Mouse (Mus musculus): ENCODE data around the gene Gls. TPM values are rescaled to one million over a fixed set of nuclear protein-coding genes. Genes with fewer than 3 reads are reported as not detected.

Gene Gls
- total and polyA plus RNA-seq, 2 experiments from 2014 or later = 25.7 to 152 TPM

DNA sequence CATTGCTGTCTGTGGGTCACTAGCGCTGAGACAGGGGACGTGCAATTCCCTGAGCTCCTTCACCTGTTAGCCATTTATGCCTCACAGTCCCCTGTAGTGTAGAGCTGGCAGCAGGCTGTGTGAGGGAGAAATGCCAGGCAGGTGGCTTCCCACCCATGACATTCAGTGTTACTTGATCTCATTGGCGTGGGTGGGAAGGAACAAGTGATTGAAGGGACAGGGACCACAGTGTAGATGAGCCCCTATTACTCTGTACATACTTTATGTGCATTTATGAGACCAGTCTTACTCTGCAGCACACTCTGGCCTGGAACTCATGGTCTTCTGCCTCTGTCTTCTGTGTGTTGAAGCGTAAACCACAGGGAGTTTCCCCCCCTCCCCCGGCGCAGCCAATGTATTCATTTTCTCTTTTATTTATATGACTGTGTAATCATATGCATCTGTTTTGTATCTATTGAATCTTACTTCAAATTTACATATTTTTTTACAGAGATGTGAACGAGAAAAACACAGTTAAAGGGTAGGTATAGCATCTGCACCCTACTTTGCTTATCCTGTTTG is 89.4 kb downstream of the Gls start:
- no peak for TF ChIP-seq CTCF (IDR thresholded peaks at IDR 0.05; ENCODE audit: low read depth)
- WGBS = 84% methylated on average over 7 of the region's 7 CpGs

DNA sequence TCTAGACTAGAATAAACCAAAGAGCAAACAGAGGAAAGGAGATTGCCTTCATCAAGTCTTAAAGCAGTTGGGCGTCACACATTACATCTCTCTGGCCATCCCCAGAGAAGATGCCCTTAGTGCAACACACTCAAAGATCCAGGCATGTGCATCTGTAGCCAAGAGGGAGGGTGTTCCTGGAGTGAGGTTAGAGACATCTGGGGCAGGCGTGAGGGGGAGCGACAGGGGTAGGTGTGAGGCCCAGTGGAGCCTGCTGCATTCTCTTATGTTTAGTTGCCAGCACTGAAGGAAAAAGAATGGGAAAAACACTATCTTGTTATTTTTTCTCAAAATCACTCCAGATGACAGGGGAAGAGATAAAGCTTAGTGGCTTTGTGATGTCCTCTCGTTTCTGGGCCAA is 89.8 kb downstream of the Gls start:
- no peak for ATAC-seq
- no peak for TF ChIP-seq CTCF (IDR thresholded peaks at IDR 0.05; ENCODE audit: low read depth)
- Histone ChIP-seq H3K4me2 (ENCODE audit: low read depth, low read length) (no peak overlapping the region), H3K36me3 (ENCODE audit: insufficient read depth, low read length) (no peaks in the 10 kb centered on the region), H3K27me3 (ENCODE audit: insufficient read depth, low read length) (no peaks in the 10 kb centered on the region), H3K27ac (no peak overlapping the region), H3K9me3 (ENCODE audit: low read length) (no peaks in the 10 kb centered on the region), H3K4me3 (ENCODE audit: low read length) (no peak overlapping the region), H3K9ac (replicated peaks; ENCODE audit: low read length) (no peak overlapping the region), H3K4me1 (ENCODE audit: insufficient read depth, low read length) (no peaks in the 10 kb centered on the region; the same call in 1 of the 2 replicates)
- no peak for DNase-seq (ENCODE audit: low spot score)
- 90% methylated on average over 4 of the region's 4 CpGs for WGBS

More for the DNA sequence above, 89.4 kb downstream of the Gls start:
- no peak overlapping the region for H3K9ac ChIP-seq (replicated peaks; ENCODE audit: low read length)
- H3K9me3 ChIP-seq (ENCODE audit: low read length) = no peaks in the 10 kb centered on the region
- H3K4me1 ChIP-seq (ENCODE audit: insufficient read depth, low read length) = no peaks in the 10 kb centered on the region; the same call in 1 of the 2 replicates
- H3K27me3 ChIP-seq (ENCODE audit: insufficient read depth, low read length) = no peaks in the 10 kb centered on the region
- H3K4me3 ChIP-seq (ENCODE audit: low read length) = no peak overlapping the region
- H3K4me2 ChIP-seq (ENCODE audit: low read depth, low read length) = no peak overlapping the region
- no peaks in the 10 kb centered on the region for H3K36me3 ChIP-seq (ENCODE audit: insufficient read depth, low read length)
- DNase-seq (ENCODE audit: low spot score) = no peak
- H3K27ac ChIP-seq = no peak overlapping the region
- ATAC-seq = no peak

DNA sequence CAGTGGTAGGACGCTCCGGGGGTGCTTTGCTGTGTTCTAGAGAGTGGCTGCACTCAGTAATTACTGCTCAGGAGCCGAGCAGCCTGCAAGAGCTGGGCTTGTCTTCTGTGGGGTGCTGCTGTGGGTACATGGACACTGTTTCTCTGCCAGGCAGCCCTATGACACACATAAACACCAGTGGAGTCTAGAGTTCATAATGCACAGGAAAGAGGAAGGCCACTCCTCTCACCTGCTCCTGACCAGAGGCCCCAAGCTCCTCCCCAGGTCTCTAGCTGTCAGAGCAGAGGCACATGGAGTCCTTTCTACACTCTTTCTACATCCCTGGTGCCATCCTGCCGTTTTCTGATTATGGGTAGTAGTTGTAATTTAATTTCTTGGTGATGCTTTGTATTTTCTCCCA is 90.9 kb downstream of the Gls start:
- no peak overlapping the region for H3K27ac ChIP-seq
- DNase-seq (ENCODE audit: low spot score) (no peak), ATAC-seq (no peak)
- H3K9ac ChIP-seq (replicated peaks; ENCODE audit: low read length) = no peak overlapping the region
- no peaks in the 10 kb centered on the region for H3K9me3 ChIP-seq (ENCODE audit: low read length)
- 0 out of 2 replicates have a peak, but pooled peaks cover 3% of the 10 kb centered on the region for H3K4me1 ChIP-seq (ENCODE audit: insufficient read depth, low read length)
- TF ChIP-seq CTCF (IDR thresholded peaks at IDR 0.05; ENCODE audit: low read depth) = no peak
- no peak overlapping the region for H3K4me2 ChIP-seq (ENCODE audit: low read depth, low read length)
- H3K27me3 ChIP-seq (ENCODE audit: insufficient read depth, low read length) = no peaks in the 10 kb centered on the region
- WGBS = 79% methylated on average over 4 of the region's 4 CpGs
- no peak overlapping the region for H3K4me3 ChIP-seq (ENCODE audit: low read length)
- H3K36me3 ChIP-seq (ENCODE audit: insufficient read depth, low read length) = no peaks in the 10 kb centered on the region

DNA sequence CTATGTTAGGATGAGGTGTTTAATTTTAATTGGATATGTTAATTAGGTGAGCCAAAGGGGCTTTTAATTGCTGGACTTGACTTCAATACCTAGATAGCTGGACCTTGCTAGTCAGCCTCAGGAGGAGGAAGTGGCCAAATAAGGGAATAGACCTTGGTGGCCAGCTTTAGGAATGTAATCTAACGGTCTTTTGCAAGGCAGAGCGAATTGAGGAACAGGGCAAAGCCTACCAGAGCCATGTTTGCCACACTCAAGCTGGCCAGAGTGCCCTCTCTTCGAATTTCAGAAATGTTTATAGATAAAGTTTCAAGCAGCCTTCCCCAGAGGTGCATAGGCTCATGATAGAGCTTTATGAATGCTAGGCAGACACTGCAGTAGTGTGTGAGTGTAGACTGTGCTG is 91.5 kb downstream of the Gls start:
- no peak overlapping the region for H3K27ac ChIP-seq
- H3K36me3 ChIP-seq (ENCODE audit: insufficient read depth, low read length) = no peaks in the 10 kb centered on the region; the same call in 1 of the 2 replicates
- H3K4me2 ChIP-seq (ENCODE audit: low read depth, low read length) = no peak overlapping the region
- no peak for TF ChIP-seq CTCF (IDR thresholded peaks at IDR 0.05; ENCODE audit: low read depth)
- H3K4me1 ChIP-seq (ENCODE audit: insufficient read depth, low read length) = 0 out of 2 replicates have a peak, but pooled peaks cover 3% of the 10 kb centered on the region
- H3K9ac ChIP-seq (replicated peaks; ENCODE audit: low read length) = no peak overlapping the region
- no peaks in the 10 kb centered on the region for H3K27me3 ChIP-seq (ENCODE audit: insufficient read depth, low read length)
- no peak for DNase-seq (ENCODE audit: low spot score)
- no peak for ATAC-seq
- WGBS = 77% methylated on average over 3 of the region's 3 CpGs
- no peak overlapping the region for H3K4me3 ChIP-seq (ENCODE audit: low read length)
- no peaks in the 10 kb centered on the region for H3K9me3 ChIP-seq (ENCODE audit: low read length)

DNA sequence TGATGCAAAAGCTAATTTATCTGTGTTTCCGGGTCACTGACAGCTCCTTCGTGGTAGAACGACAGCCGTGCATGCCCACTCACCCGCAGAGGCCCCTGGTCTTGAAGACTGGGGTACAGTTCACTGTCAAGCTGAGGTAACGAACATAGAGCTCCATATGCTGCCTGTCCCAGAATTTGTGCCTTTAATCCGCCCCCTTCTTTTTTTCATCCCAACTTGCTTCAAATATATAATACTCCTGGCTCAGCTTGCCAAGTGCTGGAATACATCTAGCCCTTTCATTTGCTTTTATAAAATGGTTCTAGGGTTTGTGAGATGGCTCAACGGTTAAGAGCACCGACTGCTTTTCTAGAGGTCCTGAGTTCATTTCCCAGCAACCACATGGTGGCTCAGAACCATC is 92.5 kb downstream of the Gls start:
- no peak overlapping the region for H3K4me2 ChIP-seq (ENCODE audit: low read depth, low read length)
- H3K4me3 ChIP-seq (ENCODE audit: low read length) = no peak overlapping the region
- 79% methylated on average over 9 of the region's 9 CpGs for WGBS
- H3K4me1 ChIP-seq (ENCODE audit: insufficient read depth, low read length) = 0 out of 2 replicates have a peak, but pooled peaks cover 3% of the 10 kb centered on the region
- no peak for DNase-seq (ENCODE audit: low spot score)
- no peaks in the 10 kb centered on the region; the same call in 1 of the 2 replicates for H3K36me3 ChIP-seq (ENCODE audit: insufficient read depth, low read length)
- H3K27ac ChIP-seq = no peak overlapping the region
- no peak for TF ChIP-seq CTCF (IDR thresholded peaks at IDR 0.05; ENCODE audit: low read depth)
- no peaks in the 10 kb centered on the region for H3K27me3 ChIP-seq (ENCODE audit: insufficient read depth, low read length)
- no peaks in the 10 kb centered on the region for H3K9me3 ChIP-seq (ENCODE audit: low read length)
- no peak overlapping the region for H3K9ac ChIP-seq (replicated peaks; ENCODE audit: low read length)
- ATAC-seq = no peak

DNA sequence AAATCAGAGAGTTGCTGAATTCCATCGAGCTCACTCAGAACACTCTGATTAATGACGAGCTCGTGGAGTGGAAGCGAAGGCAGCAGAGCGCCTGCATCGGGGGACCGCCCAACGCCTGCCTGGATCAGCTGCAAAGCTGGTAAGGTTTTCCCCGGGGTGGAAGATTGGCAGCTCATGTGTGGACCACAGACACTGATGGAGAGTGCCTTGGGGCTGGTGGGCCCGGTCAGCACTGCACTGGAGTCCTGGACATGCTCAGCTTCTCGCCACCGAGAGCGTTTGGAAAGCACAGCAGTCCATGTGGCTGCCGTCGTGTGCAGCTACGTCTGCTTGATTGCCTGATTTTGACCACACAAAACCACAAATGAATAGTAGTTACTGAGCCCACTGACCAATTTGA is 95.7 kb downstream of the Gls start:
- no peak overlapping the region for H3K9ac ChIP-seq (replicated peaks; ENCODE audit: low read length)
- DNase-seq (ENCODE audit: low spot score) (no peak), ATAC-seq (no peak)
- H3K27ac ChIP-seq = no peak overlapping the region
- no peak overlapping the region for H3K4me3 ChIP-seq (ENCODE audit: low read length)
- H3K27me3 ChIP-seq (ENCODE audit: insufficient read depth, low read length) = no peaks in the 10 kb centered on the region
- TF ChIP-seq CTCF (IDR thresholded peaks at IDR 0.05; ENCODE audit: low read depth) = no peak
- no peak overlapping the region for H3K4me2 ChIP-seq (ENCODE audit: low read depth, low read length)
- 61% methylated on average over 16 of the region's 16 CpGs for WGBS
- H3K36me3 ChIP-seq (ENCODE audit: insufficient read depth, low read length) = no peaks in the 10 kb centered on the region; the same call in 1 of the 2 replicates
- H3K4me1 ChIP-seq (ENCODE audit: insufficient read depth, low read length) = 0 out of 2 replicates have a peak, but pooled peaks cover 3% of the 10 kb centered on the region
- H3K9me3 ChIP-seq (ENCODE audit: low read length) = no peaks in the 10 kb centered on the region

DNA sequence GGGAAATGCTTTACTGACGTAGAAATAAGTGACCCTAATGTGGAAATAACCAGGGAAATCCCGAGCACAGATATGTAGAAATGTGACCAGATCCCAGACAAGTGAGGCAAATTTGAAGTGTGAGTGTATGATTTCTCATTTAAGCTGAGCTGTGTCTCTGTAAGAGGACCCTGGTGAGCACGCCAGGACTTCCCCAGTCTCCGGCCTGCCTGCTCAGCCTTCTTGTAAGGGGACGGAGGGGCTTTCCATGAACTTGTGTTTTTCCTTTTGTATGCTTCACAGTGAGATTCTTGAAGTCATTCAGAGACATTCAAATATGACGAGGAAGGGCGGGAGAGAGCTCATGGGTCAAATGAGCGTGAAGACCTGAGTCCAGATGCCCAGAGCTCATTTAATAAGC is 99.8 kb downstream of the Gls start:
- ATAC-seq = no peak

More for the DNA sequence above, 99.8 kb downstream of the Gls start:
- Histone ChIP-seq H3K27ac (no peak overlapping the region), H3K4me1 (ENCODE audit: insufficient read depth, low read length) (0 out of 2 replicates have a peak, but pooled peaks cover 3% of the 10 kb centered on the region), H3K36me3 (ENCODE audit: insufficient read depth, low read length) (no peaks in the 10 kb centered on the region; the same call in 1 of the 2 replicates), H3K9ac (replicated peaks; ENCODE audit: low read length) (no peak overlapping the region), H3K27me3 (ENCODE audit: insufficient read depth, low read length) (no peaks in the 10 kb centered on the region), H3K4me2 (ENCODE audit: low read depth, low read length) (no peak overlapping the region), H3K4me3 (ENCODE audit: low read length) (no peak overlapping the region), H3K9me3 (ENCODE audit: low read length) (no peaks in the 10 kb centered on the region)
- no peak for DNase-seq (ENCODE audit: low spot score)
- 62% methylated on average over 8 of the region's 8 CpGs for WGBS
- TF ChIP-seq CTCF (IDR thresholded peaks at IDR 0.05; ENCODE audit: low read depth) = no peak

Data from hindbrain, postnatal 0 days (tissue).